Mouse (Mus musculus): ENCODE measurements around the gene Ndfip2. TPM values are rescaled to one million over a fixed set of nuclear protein-coding genes. Genes with fewer than 3 reads are reported as not detected.

Ndfip2 gene
- polyA plus RNA-seq (2012; rRNA removed): 76.1 and 149 TPM in 2 replicates

DNA sequence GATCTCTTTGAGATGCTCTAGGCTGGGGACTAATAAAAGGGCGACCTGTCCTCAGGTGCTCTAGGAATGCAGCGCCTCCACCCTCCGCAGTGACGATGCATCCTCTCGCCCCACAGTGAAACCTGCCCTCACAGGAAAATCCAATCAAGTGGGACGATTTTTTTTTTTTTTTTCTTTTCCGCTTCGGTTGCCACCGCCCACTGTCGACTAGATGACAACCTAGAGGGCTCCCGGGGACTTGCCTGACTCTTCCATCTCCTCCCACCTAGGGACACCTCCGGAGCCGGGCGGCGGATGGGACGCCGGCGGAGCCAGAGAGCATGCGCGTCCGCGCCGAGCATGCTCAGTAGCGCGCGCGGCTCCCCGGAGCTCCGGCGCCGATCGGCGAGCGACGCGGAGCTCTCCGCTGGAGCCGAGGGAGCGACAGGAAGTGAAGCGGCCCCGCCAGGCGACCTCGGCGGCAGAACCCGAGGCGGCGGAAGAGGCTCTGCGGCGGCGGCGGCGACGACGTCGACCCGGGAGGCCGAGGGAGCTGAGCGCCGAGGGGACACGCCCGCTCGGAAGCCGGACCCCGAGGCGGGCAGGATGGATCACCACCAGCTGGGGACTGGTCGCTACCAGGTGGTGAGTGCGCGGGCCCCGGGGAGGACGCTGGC lies at the start of gene Ndfip2:
Ndfip2 (plus strand) TSS at position 195 of the 656 bp plus-strand sequence.
- WGBS: 1% methylated on average over 70 of the region's 70 CpGs
- peak; percentile 83 for DNase-seq (ENCODE audit: low read depth, low spot score)

DNA sequence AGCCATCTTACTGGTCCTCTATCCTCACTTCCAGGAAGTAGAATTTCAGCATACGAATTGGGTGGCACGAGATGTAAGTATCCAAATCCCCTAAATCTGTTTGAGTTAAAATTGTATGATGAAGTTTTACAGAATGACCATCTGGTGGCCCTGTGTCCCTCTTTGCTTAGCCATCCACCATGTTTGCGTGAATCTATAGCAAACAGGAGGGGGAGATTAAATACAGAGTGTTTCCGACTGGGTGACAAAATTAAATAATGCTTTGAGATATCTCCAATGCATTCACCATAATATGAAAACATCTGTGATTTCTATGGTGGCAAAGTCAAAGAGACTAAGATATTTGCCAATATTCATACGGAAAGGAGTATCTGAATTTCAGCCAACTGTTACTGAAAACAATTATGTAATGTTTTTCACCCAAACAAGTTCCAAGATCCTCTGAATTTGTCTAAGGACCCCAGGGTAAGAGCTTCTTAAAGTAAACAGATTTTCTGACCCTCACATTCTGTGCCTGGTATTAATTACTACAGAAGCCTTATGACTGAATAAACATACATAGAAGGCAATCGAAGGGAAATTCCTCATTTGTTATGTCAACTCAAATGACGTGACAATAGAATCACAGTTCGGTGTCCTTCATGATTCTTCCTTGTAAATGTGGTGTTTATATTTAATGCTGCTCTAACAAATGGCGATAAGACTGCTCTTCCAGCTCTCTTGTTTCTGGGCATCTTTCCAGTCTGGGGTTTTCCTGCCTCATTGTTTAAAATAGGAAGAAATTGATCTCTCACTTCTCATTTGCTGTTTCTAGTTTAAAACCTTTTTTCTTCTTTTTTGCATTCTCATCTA lies 38.6 kb upstream of the Ndfip2 start:
- no peak for DNase-seq (ENCODE audit: low read depth, low spot score)
- 54% methylated on average over 9 of the region's 9 CpGs for WGBS

GRCm38 (mm10) chr14:105222240-105222639 lies 36.1 kb upstream of the Ndfip2 start:
- DNase-seq (ENCODE audit: low read depth, low spot score): no peak
- 56% methylated on average over 4 of the region's 4 CpGs for WGBS

DNA sequence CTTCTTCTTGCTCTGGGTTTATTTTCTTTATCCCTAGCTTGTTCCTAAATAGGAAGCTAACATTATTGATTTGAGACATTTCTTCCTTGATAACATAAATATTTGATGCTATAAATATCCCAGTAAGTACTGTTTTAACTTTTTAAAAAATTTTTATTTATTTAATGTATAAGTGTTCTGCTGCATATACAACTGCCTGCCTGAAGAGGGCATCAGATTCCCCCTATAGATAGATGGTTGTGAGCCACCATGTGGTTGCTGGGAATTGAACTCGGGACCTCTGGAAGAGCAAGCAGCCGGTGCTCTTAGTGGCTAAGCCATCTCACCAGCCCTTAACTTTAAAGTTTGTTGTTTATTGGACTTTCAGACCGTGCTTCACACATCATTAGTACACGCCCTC lies 32.6 kb upstream of the Ndfip2 start:
- WGBS: 73% methylated on average over 4 of the region's 4 CpGs

DNA sequence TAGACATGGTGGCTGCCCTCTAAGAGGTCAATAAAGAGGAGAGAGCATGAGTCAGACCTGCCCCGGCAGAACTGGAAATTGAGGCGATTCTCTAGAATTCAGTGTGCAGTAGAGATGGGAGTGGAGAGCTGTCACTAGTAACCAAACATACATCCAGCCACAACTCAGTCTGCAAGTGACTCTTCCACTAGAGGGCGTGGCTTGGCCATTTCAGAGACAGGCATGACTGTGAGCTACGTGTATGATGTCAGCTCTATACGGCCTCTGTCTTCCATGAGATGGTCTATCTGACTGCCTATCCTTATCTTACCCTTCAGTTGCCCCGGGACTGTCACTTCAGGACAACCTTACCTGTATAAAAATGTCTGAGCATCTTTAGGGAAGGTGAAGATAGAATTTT lies 26.0 kb upstream of the Ndfip2 start:
- DNase-seq (ENCODE audit: low read depth, low spot score): peak; percentile 64
- 14% methylated on average over 6 of the region's 6 CpGs for WGBS

More for the DNA sequence above, 32.6 kb upstream of the Ndfip2 start:
- no peak for DNase-seq (ENCODE audit: low read depth, low spot score)

DNA sequence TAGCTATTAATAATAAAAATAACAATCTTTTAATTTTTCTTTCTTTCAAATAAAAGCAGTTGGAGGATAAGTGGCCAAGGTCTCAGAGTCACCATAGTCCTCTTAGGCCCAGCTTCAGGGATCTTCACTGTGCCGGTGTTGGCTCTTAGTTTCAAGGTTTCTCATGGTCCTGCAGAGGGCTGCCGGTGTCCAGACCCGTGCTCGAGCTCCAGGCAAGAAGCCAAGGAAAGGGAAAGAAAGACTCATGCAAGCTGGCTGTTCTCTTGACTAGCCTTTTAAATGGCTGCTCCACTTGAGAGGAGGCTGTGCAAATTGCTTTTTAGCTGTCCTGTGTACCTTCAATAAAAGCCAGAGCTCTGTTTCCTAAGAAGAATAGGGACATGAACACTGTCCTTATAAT lies 21.8 kb upstream of the Ndfip2 start:
- no peak for DNase-seq (ENCODE audit: low read depth, low spot score)
- 55% methylated on average over 4 of the region's 4 CpGs for WGBS

- 75% methylated on average over 9 of the region's 9 CpGs for WGBS
Measured at GRCm38 (mm10) chr14:105237736-105238135, 20.6 kb upstream of the Ndfip2 start.

GRCm38 (mm10) chr14:105238450-105239038 lies 19.8 kb upstream of the Ndfip2 start:
- no peak for DNase-seq (ENCODE audit: low read depth, low spot score)
- WGBS: 50% methylated on average over 5 of the region's 5 CpGs

More at GRCm38 (mm10) chr14:105237736-105238135, 20.6 kb upstream of the Ndfip2 start:
- no peak for DNase-seq (ENCODE audit: low read depth, low spot score)

- WGBS: 73% methylated on average over 10 of the region's 10 CpGs
- DNase-seq (ENCODE audit: low read depth, low spot score): no peak
Measured at GRCm38 (mm10) chr14:105240120-105240519, 18.3 kb upstream of the Ndfip2 start.

- no peak for DNase-seq (ENCODE audit: low read depth, low spot score)
- 26% methylated on average over 7 of the region's 7 CpGs for WGBS
Measured at GRCm38 (mm10) chr14:105243805-105244443, 14.4 kb upstream of the Ndfip2 start.

- DNase-seq (ENCODE audit: low read depth, low spot score): no peak
Measured at GRCm38 (mm10) chr14:105251038-105251437, 7.3 kb upstream of the Ndfip2 start.

DNA sequence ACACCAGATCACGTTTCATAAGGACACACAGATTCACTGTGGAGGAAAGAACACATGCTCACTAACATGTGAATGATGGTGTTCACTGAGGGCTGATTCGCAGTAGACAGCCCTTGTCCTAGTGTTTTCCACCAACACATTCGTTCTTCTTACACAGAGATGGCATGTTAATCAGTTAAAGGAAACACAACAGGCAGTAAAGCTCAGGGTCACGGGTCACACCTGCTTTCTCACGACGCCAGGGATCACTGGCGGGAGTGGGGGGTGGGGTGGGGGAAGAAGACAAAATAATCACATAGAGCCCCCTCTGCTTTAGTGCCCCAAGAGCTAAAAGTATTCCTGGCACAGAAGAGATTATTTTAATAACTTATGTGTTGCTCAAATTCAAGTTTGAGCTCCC lies 5.1 kb upstream of the Ndfip2 start:
- WGBS: 17% methylated on average over 7 of the region's 7 CpGs
- no peak for DNase-seq (ENCODE audit: low read depth, low spot score)

DNA sequence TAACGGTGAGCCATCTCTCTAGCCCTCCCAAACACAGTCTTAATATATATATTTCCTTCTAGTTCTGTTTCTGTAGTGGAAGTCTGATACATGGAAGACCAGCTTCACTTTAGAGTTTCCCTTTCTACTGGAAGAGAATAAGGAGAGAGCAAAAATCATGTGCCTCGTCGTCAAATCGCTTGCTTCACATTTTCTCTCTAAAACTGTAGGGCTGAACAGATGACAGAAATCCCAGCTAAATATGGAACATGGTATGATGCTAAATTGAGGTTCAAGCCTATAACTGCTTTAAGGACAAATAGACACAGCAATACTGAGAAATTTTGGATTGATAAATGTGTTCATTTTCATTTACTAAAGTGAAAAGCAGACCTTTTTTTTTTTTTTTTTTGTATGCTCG lies 4.0 kb upstream of the Ndfip2 start:
- WGBS: 74% methylated on average over 5 of the region's 5 CpGs
- no peak for DNase-seq (ENCODE audit: low read depth, low spot score)

DNA sequence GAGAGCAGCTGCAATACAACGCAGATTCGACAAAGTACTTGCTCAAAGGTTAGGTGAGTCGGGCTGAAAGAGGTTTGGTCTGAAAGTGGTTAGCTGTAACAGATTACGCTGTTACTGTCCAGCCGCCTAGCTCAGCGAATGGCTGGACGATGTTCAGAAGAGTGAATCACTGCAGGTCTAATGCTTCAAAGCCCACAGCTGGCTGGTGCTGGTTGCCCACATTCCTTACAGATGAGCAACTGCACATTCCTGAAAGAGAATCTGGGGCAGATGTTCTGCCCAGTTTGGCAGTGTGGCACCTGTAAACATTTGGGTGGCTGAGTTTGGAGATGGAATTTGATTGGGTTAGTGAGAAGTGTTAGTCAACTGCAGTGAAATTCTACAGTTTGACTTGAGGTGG lies 2.8 kb upstream of the Ndfip2 start:
- WGBS: 75% methylated on average over 7 of the region's 7 CpGs
- no peak for DNase-seq (ENCODE audit: low read depth, low spot score)

GRCm38 (mm10) chr14:105259035-105259880 lies 885 bp downstream of the Ndfip2 start:
- DNase-seq (ENCODE audit: low read depth, low spot score): no peak

GRCm38 (mm10) chr14:105262923-105263322 lies 4.5 kb downstream of the Ndfip2 start:
- peak; percentile 91 for DNase-seq (ENCODE audit: low read depth, low spot score)
- WGBS: 18% methylated on average over 5 of the region's 5 CpGs

More at GRCm38 (mm10) chr14:105259035-105259880, 885 bp downstream of the Ndfip2 start:
- WGBS: 3% methylated on average over 34 of the region's 34 CpGs

DNA sequence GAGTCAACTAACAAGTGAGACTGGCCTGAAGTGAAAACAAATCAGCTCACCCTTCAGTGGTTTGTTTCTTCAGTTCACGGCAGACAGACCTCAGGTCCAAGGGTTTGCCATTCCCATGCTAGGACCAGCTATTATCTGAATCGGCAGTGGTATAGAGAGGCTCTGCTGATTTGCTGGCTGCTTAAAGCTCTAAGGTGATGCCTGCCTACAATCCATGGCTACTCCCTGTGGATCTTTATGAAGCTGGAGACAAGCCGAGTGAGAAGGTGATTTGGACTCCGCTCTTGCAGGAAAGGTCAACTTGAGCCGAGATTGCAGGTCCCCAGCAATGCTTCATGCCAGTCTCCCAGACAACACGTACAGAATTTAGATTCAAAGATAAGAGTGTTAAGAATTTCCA lies 8.7 kb downstream of the Ndfip2 start:
- 31% methylated on average over 6 of the region's 6 CpGs for WGBS

GRCm38 (mm10) chr14:105272030-105272429 lies 13.7 kb downstream of the Ndfip2 start:
- 55% methylated on average over 6 of the region's 6 CpGs for WGBS
- DNase-seq (ENCODE audit: low read depth, low spot score): no peak

More for the DNA sequence above, 8.7 kb downstream of the Ndfip2 start:
- no peak for DNase-seq (ENCODE audit: low read depth, low spot score)

- no peak for DNase-seq (ENCODE audit: low read depth, low spot score)
Measured at GRCm38 (mm10) chr14:105272539-105272938, 14.2 kb downstream of the Ndfip2 start.

More at GRCm38 (mm10) chr14:105272539-105272938, 14.2 kb downstream of the Ndfip2 start:
- WGBS: 66% methylated on average over 4 of the region's 4 CpGs

Measured in large intestine, adult 2 months (tissue).